Mouse (Mus musculus): ENCODE measurements around the gene Gm20388. TPM values are rescaled to one million over a fixed set of nuclear protein-coding genes. Genes with fewer than 3 reads are reported as not detected.

The Gm20388 gene
- total and polyA plus RNA-seq, 2 experiments from 2014 or later = 17.3 TPM; not detected in 1

- WGBS = 81% methylated on average over 12 of the region's 12 CpGs
- peaks cover 4% of the 10 kb centered on the region; the same call in 1 of the 2 replicates for H3K36me3 ChIP-seq (replicated peaks; ENCODE audit: control insufficient read depth, insufficient read depth, low read length)
- H3K9ac ChIP-seq (replicated peaks; ENCODE audit: low read depth, low read length) = no peak overlapping the region
- H3K4me3 ChIP-seq (ENCODE audit: low read depth, low read length) = no peak overlapping the region
- ATAC-seq (ENCODE audit: insufficient read depth, low read depth) (no peak), DNase-seq (ENCODE audit: low spot score) (no peak)
- H3K4me1 ChIP-seq (ENCODE audit: control insufficient read depth, insufficient read depth) = peaks cover 40% of the 10 kb centered on the region
- H3K9me3 ChIP-seq (replicated peaks; ENCODE audit: control insufficient read depth, low read length) = no peaks in the 10 kb centered on the region
- no peak overlapping the region for H3K27ac ChIP-seq (ENCODE audit: low read depth)
- no peak overlapping the region for H3K4me2 ChIP-seq (ENCODE audit: low read depth, low read length)
- TF ChIP-seq CTCF (IDR thresholded peaks at IDR 0.05; ENCODE audit: low read depth) (no peak), EP300 (IDR thresholded peaks at IDR 0.05; ENCODE audit: low read depth) (no peak)
- H3K27me3 ChIP-seq (ENCODE audit: control insufficient read depth, insufficient read depth, low read length) = no peaks in the 10 kb centered on the region
These were observed 1737.0 kb downstream of the Gm20388 start for GRCm38 (mm10) chr8:121647511-121648215.

GRCm38 (mm10) chr8:121648451-121648850 is 1737.8 kb downstream of the Gm20388 start:
- Histone ChIP-seq H3K36me3 (replicated peaks; ENCODE audit: control insufficient read depth, insufficient read depth, low read length) (peaks cover 4% of the 10 kb centered on the region; the same call in 1 of the 2 replicates), H3K4me1 (ENCODE audit: control insufficient read depth, insufficient read depth) (peaks cover 40% of the 10 kb centered on the region), H3K27me3 (ENCODE audit: control insufficient read depth, insufficient read depth, low read length) (no peaks in the 10 kb centered on the region), H3K4me3 (ENCODE audit: low read depth, low read length) (no peak overlapping the region), H3K9ac (replicated peaks; ENCODE audit: low read depth, low read length) (no peak overlapping the region), H3K9me3 (replicated peaks; ENCODE audit: control insufficient read depth, low read length) (no peaks in the 10 kb centered on the region), H3K27ac (ENCODE audit: low read depth) (no peak overlapping the region), H3K4me2 (ENCODE audit: low read depth, low read length) (no peak overlapping the region)
- TF ChIP-seq CTCF (IDR thresholded peaks at IDR 0.05; ENCODE audit: low read depth) (no peak), EP300 (IDR thresholded peaks at IDR 0.05; ENCODE audit: low read depth) (no peak)
- ATAC-seq (ENCODE audit: insufficient read depth, low read depth) (no peak), DNase-seq (ENCODE audit: low spot score) (no peak)
- 61% methylated on average over 16 of the region's 16 CpGs for WGBS

GRCm38 (mm10) chr8:121649423-121649822 is 1738.8 kb downstream of the Gm20388 start:
- WGBS = 84% methylated on average over 5 of the region's 5 CpGs
- H3K4me1 ChIP-seq (ENCODE audit: control insufficient read depth, insufficient read depth) = peaks cover 42% of the 10 kb centered on the region

GRCm38 (mm10) chr8:121649904-121650303 is 1739.3 kb downstream of the Gm20388 start:
- Histone ChIP-seq H3K4me3 (ENCODE audit: low read depth, low read length) (no peak overlapping the region), H3K4me2 (ENCODE audit: low read depth, low read length) (peak overlapping the region; percentile 99), H3K36me3 (replicated peaks; ENCODE audit: control insufficient read depth, insufficient read depth, low read length) (peaks cover 4% of the 10 kb centered on the region; the same call in 1 of the 2 replicates), H3K27ac (ENCODE audit: low read depth) (no peak overlapping the region), H3K27me3 (ENCODE audit: control insufficient read depth, insufficient read depth, low read length) (no peaks in the 10 kb centered on the region), H3K9me3 (replicated peaks; ENCODE audit: control insufficient read depth, low read length) (no peaks in the 10 kb centered on the region), H3K4me1 (ENCODE audit: control insufficient read depth, insufficient read depth) (peaks cover 39% of the 10 kb centered on the region), H3K9ac (replicated peaks; ENCODE audit: low read depth, low read length) (no peak overlapping the region; the same call in 1 of the 2 replicates)
- no peak for TF ChIP-seq EP300 (IDR thresholded peaks at IDR 0.05; ENCODE audit: low read depth)
- DNase-seq (ENCODE audit: low spot score) = no peak
- WGBS = 57% methylated on average over 10 of the region's 10 CpGs
- ATAC-seq (ENCODE audit: insufficient read depth, low read depth) = no peak

More at GRCm38 (mm10) chr8:121649423-121649822, 1738.8 kb downstream of the Gm20388 start:
- Histone ChIP-seq H3K4me2 (ENCODE audit: low read depth, low read length) (peak overlapping the region; percentile 99), H3K9me3 (replicated peaks; ENCODE audit: control insufficient read depth, low read length) (no peaks in the 10 kb centered on the region), H3K4me3 (ENCODE audit: low read depth, low read length) (no peak overlapping the region), H3K27me3 (ENCODE audit: control insufficient read depth, insufficient read depth, low read length) (no peaks in the 10 kb centered on the region), H3K27ac (ENCODE audit: low read depth) (no peak overlapping the region), H3K9ac (replicated peaks; ENCODE audit: low read depth, low read length) (no peak overlapping the region; the same call in 1 of the 2 replicates), H3K36me3 (replicated peaks; ENCODE audit: control insufficient read depth, insufficient read depth, low read length) (peaks cover 4% of the 10 kb centered on the region; the same call in 1 of the 2 replicates)
- TF ChIP-seq EP300 (IDR thresholded peaks at IDR 0.05; ENCODE audit: low read depth) = no peak
- TF ChIP-seq CTCF (IDR thresholded peaks at IDR 0.05; ENCODE audit: low read depth) = no peak
- no peak for ATAC-seq (ENCODE audit: insufficient read depth, low read depth)
- no peak for DNase-seq (ENCODE audit: low spot score)

- Histone ChIP-seq H3K4me1 (ENCODE audit: control insufficient read depth, insufficient read depth) (peaks cover 39% of the 10 kb centered on the region), H3K36me3 (replicated peaks; ENCODE audit: control insufficient read depth, insufficient read depth, low read length) (peaks cover 4% of the 10 kb centered on the region; the same call in 1 of the 2 replicates), H3K4me3 (ENCODE audit: low read depth, low read length) (peak overlapping the region; percentile 64), H3K4me2 (ENCODE audit: low read depth, low read length) (peak overlapping the region; percentile 99), H3K27me3 (ENCODE audit: control insufficient read depth, insufficient read depth, low read length) (no peaks in the 10 kb centered on the region), H3K9me3 (replicated peaks; ENCODE audit: control insufficient read depth, low read length) (no peaks in the 10 kb centered on the region), H3K9ac (replicated peaks; ENCODE audit: low read depth, low read length) (peak overlapping the region; percentile 69), H3K27ac (ENCODE audit: low read depth) (no peak overlapping the region)
- TF ChIP-seq CTCF (IDR thresholded peaks at IDR 0.05; ENCODE audit: low read depth) = no peak
- TF ChIP-seq EP300 (IDR thresholded peaks at IDR 0.05; ENCODE audit: low read depth) = no peak
- ATAC-seq (ENCODE audit: insufficient read depth, low read depth) = no peak
- no peak for DNase-seq (ENCODE audit: low spot score)
- WGBS = 54% methylated on average over 20 of the region's 20 CpGs
These were observed 1740.0 kb downstream of the Gm20388 start for GRCm38 (mm10) chr8:121650389-121651307.
